Mouse (Mus musculus) ovary, postnatal 36 days (tissue): ENCODE measurements at regions not wholly inside any gene's neighbourhood (a gene's known extent, or its start where the extent isn't known, plus 50 kb on each side); places are given as distances from the start of the nearest gene placed in this dataset.

ENCODE experiments used
- DNase-seq: peaks from one replicate; pipeline ENCODE4 v3.0.0; 2022; ENCODE audit warnings: low spot score, mixed read lengths

DNA sequence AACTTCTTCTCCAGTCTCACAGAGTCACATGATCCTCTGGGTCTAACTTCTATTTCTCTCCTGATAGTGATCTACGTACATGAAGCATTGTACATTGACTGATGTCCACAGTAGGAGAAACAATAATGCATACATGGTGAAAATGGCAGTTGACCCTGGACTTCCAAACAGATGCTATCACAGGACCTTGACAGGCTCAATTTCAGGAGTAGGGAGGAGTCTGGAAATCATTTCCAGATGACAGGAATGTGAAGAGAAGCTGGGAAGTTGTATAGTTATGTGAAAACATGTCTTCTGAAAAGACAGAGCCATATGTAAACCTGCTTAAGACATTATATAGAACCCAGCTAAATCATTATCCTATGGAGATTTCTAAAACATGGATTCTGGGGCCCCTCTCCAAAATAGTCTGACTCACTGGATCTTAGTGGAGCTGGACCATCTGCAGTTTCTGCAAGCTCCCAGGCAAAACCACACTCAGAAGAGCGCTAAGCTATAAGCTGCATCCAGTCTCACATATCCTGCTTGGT, 322.3 kb upstream of the Ldb2 start:
- no peak for DNase-seq

DNA sequence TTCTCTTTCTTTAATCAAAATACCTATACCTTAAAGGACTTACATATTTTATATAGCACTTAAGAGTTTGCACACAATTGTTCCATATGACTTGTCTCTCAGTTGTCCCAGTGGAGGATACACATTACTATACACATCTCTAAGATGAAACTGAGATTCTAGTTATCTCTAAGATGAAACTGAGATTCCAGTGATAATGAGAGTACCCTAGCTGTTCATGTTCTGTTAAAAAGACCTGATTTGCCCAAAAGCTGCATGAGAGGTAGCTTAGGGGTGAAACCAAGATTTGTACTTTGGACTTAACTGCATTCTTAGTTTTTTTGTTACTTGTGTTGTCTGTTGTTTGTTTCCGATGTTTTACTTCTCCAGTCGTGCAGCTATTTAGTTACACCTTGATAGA, 320.3 kb upstream of the Ldb2 start:
- no peak for DNase-seq

DNA sequence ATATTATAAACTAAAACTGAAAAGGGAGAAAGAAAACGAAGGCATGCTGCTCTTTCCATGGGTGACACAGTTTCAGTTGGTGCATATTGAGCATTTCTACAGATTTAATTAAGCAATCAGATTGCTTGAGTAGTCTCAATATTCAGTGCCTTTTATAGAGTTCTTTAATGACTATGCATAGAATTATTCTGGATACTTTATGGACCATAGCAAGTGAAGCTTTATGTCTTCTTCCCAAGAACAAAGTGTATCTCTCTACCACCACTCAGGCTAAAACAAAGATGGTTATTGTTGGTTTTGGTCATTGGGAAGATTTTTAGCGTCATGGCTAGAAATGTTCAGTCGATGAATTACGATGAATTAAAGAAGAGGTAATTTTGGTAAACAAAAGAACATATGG, 311.8 kb upstream of the Ldb2 start:
- DNase-seq: no peak

DNA sequence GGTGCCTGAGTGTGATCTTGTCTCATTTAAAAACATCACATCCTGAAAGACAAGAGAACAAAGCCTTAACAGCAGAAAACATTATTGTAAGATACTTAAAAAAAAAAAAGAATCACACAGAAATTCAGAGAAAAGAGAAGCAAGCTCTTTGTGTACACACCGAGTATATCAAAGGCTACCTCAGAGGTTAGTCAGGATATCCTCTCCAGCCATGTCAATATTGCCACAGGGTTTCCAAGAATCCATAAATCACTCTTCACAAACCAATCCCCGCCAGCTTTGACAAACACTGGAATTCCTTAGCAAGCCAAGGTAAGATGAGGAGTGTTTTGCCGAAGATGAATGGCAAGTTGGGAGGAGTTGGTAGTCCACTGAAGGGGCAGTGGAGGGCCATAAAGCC, 311.3 kb upstream of the Ldb2 start:
- no peak for DNase-seq

DNA sequence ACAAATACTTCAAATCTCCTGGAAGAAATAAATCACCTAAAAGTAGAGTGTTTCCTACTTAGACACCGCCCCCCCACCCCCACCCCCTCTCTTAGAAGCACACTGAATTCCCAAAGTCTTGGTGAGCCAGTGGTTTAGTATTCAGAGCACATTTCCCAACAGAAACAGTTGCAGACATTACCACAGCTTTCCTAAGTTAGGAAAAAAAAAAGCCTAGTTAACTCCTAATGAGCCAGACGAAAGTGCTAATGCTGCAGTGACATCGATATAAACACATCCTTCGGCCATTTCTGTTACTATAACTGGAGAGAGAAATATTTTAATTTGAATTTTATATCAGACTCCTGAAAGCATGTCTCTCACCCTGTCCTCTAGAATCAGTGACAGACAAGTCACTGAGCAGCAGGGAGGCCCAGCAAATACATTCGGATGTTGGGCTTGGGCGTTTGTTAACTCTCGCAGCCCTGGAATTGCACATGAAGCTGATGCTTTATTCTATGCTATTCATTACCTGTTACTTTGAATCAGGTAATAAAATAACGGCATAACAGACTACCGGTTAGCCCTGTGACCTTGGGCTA, 305.8 kb upstream of the Ldb2 start:
- no peak for DNase-seq

DNA sequence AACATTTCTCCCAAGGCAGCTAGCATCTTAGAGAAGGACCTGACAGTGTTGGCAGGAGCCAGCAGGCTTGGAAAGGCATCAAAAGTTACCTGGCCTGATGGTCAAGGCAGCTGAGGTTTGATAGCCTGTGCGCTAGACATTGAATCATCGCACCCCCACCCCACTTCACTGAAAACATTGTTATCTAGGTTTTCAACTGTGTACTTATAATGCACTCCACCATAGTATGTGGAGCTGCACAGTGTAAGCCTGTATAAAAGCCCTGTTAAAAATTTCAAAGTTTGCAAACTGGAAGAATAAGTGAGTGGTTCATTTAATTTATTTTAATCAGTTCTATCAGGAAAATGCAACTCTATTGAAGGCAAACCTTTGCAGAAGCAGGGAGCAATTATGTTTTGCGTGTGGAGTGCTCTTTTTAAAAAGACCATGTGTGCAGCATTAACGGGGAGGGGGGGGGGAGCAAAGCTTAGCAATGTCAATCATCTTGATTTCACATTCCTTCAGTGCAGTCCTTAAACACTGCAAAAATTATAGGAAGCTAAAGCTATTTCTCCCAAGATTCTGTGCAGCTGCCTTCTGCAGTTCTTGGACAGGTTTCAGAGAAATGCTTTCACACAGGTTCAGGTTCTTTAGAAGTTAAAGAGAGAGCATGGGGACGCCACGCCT, 304.4 kb upstream of the Ldb2 start:
- DNase-seq: no peak

DNA sequence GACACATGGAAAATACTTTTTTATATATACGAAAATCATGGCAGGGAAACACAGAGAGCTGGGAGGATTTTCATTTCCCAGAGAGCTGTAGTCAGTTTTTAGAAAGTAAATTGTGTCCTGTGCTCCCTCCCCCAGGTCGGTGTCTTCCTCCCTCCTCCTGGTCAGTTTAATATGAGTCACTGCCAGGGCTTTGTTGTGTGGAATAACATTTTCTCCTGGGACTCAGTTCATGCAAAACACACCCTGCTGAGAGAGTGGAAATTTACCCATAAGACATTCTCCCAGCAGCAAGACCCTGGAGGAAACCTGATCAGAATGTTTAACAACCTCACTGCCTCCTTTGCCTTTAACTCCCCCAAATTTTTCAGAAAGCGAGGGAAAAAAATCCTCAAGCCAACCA, 303.2 kb upstream of the Ldb2 start:
- DNase-seq: no peak

DNA sequence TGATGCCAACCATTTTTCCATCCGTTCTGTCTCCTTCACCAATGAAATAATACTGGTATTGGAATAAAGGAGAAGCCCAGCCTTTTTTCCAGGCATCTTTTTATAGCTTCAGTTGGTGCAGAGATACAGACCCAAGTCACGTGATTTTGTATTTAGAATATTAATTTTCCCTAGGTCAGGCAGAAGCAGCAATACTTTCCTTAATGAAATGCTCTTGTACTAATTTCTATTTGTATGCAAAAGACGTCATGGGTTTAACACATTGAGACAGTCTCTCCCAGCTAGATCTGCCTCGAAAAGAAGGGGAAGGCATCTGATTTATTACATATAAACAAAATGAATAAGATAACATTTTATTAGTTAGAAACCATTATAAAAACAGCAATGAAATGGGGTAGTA, 302.3 kb upstream of the Ldb2 start:
- DNase-seq: no peak

DNA sequence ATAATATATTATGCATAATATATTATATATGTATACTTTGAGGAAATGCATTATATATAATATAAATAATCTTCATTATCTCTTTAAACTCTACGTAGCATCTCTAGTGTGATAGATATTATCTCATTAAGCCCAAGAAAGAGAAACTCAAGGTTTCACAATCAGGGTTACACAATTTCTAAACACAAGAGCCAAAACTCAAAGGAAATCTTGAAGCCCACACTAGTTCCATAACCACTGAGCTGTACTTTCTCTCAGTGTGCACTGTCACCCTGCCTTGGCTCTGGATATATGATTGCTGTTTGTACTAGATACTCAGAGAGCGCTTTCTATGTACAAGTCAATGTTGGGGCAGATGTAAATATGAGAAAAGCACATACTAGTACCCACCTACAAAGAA, 299.6 kb upstream of the Ldb2 start:
- no peak for DNase-seq

DNA sequence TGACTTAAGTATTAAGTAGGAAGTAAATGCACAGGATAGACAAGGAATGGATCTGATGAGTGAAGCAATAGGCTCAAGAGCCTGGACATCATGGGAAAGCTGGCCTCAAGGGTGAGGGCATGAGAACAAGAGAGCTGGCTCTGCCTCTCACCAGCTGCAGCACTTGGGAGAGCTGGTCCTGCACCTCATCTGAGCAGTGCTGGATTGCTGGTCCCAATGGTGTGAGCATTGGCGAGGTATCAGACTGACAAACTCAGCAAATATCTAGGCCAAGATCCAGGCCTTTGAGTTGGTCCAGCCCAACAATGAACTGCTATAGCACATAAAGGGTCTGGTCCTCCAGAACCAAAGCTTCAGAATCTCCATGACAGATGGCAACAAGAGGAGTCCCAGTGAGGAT, 298.5 kb upstream of the Ldb2 start:
- DNase-seq: no peak

DNA sequence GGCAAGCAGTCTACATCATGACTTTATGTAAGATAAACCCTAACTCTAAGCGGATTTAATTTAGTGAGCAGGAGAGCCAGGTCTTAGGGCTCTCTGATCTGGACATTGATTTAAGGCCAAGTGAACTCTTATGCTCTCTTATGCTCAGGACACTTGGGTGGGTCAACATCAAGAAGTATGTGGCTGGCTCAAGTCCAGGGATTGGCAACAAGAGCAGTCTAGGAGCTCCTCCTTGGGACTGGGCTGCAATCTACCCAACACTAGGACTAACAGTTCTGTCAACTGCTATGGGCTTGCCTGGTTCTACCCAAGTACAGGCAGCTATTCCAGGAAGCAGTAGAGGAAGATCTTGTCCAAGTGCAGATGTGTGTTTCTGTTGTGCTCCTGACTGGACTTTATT, 285.3 kb upstream of the Ldb2 start:
- no peak for DNase-seq

DNA sequence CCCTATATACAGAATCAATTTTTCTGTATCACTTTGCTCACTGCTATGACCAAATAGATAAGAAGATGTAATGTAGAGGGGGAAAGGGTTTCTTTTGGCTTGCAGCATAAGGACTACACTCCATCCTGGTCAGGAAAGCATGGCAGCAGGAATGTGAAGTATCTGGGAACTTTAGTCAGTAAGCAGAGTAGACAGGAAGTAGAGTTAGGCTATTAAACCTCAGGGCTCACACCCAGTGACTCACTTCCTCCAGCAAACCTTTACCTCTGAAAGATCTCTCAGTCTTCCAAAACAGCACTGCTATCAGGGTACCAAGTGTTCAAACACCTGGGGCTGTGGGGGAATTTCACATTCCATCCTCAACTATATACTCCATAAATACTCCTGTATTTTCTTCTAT, 283.1 kb upstream of the Ldb2 start:
- DNase-seq: no peak

DNA sequence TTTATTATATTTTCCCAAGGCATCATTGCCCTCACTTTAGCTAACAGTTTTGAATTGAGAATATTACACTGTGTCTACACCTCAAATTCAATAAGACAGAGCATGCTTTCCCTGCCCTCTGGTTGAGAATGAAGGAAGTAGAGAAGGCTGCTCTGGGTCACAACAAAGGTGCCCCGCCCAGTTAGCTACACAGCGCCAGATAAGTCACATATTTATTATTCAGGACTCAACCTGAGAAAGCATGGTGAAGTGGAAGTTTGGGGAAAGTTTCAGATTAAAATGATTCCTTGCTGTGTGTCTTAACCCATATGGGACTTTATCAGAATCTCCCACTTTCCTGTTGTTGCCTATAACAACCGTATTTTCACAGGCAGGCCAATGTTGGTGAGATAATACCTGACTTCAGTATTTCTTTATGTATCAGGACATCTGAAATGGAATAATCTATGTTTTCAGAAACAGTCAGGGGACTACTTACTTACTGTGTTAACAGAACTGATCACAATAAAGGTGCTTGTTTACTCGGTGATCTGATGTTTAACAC, 276.9 kb upstream of the Ldb2 start:
- no peak for DNase-seq

DNA sequence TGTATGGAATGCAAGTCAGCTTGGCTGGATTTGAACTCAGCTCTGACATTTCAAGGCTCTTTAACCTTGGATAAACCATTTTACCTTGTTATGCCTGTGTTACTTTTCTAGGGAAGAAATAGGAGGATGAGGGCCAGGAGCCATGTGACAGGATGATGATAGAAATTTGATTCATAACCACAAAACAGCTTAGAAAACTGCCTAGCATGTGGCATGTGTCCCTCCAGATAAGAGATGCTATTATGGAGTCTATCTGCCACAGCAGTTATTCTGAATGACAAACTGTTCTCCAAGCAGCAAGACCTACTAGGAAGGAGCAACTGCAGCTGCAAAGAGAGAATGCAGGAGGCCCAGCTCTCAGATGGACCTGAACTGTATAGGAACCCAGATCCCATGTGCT, 275.7 kb upstream of the Ldb2 start:
- DNase-seq: no peak

DNA sequence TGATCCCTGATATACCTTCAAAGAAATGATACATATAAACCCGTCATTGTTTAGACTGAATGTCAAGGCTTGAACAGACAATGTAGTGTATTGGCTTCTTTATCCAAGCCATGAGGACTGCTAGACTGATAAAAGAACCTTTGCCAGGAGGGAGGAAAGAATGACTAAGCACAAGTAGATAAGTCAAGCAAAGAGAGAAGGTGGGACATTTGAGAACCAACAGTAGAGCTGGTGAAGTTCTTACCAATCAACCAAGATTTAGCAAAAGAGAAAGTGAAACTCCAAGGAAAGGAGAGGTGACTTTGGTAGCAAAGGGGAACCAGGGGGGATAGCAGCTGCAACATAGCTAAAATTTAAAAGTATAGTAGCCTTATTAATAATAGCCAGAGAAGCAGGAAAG, 273.0 kb upstream of the Ldb2 start:
- DNase-seq: no peak

DNA sequence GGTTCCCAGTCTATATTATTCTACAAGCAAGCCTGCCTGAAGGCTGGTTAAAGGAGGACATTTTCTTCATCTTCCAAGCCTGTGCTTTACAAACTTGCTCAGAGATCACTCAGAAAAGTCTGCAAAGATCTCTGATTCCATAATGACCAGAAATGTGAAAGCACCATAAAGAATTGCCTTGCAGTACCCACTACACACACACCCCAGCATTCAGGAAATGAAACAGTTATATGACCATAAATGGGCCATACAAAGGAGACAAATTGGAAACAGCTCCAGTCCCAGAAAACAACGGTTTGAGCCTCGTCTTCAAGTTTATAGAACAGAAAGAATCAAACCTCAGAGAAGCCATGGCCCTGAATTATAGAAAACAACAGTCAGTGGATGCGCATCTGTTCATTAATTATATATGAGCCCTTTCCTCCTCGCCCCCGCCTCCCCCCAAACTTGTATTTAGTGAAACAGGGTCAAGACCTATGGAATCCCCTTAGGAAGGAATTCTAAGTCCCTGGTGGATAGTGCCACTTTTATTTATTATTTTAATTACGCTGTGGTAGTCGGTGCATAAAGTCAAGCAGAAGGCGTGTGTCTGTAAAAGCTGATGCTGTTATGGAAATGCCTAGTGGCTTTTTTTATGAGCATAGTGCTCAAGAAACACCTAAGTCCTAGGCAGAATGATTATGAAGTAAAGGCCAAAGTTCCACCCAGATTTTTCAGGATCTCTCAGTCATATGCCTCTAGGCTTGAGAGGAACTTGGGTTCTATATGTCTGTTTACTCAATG, 266.6 kb upstream of the Ldb2 start:
- DNase-seq: no peak

DNA sequence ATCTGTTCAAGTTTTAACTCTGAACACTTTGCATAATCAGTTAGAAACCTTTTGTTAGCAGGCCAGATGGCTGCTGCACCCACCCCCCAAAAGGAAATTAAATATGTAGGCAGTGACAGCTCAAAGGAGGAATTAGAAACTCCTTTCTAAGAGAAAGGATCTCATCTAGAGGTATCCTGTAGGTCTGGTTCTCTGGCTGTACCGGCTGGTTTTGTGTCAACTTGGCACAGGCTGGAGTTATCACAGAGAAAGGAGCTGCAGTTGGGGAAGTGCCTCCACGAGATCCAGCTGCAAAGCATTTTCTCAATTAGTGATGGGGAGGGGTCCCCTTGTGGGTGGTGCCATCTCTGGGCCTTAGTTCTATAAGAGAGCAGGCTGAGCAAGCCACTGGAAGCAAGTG, 263.1 kb upstream of the Ldb2 start:
- DNase-seq: no peak

DNA sequence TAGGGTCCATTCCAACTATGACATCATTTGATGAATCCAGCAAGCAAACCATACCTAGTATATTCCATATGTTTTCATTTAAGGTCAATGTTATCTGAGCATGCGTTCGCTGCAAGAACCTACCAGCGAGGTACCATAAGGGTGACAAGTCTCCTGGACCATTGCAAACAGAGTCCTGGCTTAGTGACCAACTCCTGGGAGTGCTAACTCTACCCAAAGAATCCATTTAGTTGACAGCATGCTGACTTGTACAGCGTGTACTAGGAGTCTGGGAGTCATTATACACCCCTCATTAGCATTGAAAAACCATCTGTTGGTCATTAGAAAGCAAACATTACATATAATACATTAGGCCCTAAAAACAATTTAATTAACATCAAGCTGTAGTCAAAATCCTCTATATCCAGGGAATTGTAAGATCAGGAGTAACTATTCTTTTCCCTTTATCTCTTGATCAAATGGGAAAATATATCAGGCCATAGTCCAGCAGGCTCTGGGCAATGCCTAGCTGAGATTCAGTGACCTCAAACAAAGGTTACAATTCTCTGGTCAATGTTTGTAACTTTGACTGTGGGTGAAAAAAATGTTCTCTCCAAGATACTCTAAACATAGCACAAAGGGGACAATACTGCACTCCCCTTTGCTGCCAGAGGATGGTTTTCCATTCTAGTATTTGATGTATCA, 255.9 kb upstream of the Ldb2 start:
- DNase-seq: no peak

DNA sequence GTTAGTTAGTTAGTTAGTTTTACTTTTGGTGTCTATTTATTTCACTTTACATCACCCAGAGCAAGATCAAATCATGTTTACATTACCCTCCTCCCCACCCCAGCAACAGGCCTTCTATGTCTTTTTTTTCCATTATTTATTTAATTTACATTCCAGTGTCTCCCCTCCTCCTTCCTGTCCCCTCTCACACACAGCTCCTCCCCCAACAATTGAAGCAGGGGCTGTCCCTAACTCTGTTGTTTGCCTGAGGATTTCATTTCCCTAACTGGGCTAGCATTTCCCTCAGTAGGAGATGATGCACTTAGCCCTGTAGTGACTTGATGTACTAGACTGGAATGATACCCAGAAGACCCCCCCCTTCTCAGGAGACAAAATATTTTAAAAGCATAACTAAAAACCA, 249.9 kb upstream of the Ldb2 start:
- DNase-seq: no peak

DNA sequence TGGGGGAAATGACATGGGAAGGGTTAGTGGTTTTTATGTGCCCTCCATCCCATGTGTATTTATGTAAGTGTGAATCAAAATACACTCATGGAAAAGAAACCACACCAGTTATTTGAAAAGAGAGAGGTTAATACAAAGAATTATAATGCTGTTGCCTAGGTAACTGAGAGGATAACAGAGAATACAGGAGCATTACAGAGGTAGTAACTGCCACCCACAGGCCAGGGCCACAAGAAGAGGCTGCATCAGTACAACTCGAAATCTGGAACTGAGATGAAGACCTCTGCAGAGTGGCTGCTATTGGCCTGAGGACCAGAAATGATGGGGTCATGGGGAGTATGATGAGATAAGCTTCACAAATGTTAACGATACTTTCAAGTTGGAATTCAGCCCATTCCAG, 243.4 kb upstream of the Ldb2 start:
- no peak for DNase-seq

DNA sequence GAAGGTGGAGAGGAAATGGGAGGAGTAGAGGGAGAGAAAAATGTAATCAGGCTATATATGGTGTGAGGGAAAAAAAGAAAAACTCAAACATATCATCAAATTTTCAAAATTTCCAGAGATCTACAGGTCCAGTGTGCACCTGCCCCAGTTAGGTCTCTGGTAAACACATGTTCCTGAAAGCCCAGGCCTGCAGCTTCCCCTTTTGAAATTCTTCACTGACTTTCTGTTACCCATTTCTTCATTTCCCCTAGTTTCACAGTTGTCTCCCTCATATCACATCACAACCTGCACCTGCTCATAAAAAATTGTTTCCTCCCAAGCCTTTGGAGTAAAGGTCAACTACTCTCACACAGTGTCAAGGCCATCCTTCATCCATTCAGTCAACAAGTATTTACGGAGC, 236.9 kb upstream of the Ldb2 start:
- DNase-seq: no peak

DNA sequence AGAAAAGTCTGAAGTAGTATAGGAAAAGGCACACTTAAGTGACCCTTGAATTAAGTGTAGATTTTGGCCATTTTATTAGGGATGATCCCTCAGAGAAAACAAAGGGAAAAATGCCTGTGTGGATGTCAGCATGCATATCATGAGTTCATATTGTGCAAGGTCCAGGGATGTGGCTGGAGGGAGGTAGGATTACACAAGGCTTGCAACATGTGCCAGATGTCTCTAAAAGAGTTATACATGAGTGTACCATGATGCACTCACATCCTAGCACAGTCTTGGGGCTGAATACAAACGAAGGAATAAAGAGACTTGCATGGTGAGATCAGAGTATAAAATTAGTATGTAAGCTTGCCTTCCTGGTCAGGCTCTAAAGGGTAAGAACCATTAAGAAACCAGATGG, 233.7 kb upstream of the Ldb2 start:
- no peak for DNase-seq

DNA sequence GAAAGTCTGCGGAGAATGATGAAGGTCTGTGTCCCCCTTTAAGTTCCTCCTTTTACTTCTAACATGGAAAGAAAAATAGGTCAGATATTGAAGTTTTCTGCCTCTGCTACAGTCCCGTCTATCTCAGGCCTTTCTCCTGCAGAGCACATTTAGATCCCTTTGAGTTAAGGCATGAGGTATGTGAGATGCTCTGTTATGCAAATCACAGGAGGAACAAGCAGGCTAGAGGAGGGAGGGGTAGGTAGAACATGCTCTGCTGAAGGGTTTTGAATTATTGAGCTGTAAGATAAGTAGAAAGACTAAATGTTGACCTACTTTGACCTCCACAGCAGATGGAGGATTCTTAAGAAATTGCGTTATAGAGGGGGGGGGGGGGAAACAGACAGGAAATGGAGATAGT, 228.4 kb upstream of the Ldb2 start:
- no peak for DNase-seq
